Mouse (Mus musculus) heart, embryonic 16.5 days (tissue): ENCODE data around the gene Kiss1r. TPM values are rescaled to one million over a fixed set of nuclear protein-coding genes. Genes with fewer than 3 reads are reported as not detected.

Source experiments
- ATAC-seq: fragments of 200-750 bp; cut with Nextera tagmentation; replicated peaks from 2 replicates; pipeline ENCODE4 v1.8.0; 2017; ENCODE audit warnings: moderate number of reproducible peaks; ENCODE audit not compliant: insufficient read depth, low FRiP score; ENCODE audit errors: extremely low read depth
- H3K27ac ChIP-seq: fragments of 300-500 bp; sonication (generic); 2 replicates; pipeline ENCODE4 v1.5.1; 2014; ENCODE audit warnings: mild to moderate bottlenecking, low read length, control low read depth, moderate library complexity
- H3K27me3 ChIP-seq: fragments of 300-500 bp; sonication (generic); 2 replicates; pipeline ENCODE4 v1.6.1; 2014; ENCODE audit warnings: low read length, mixed read lengths; ENCODE audit not compliant: control insufficient read depth, insufficient read depth
- H3K36me3 ChIP-seq: fragments of 300-500 bp; sonication (generic); 2 replicates; pipeline ENCODE4 v1.6.1; 2014; ENCODE audit not compliant: control insufficient read depth, insufficient read depth
- H3K4me1 ChIP-seq: fragments of 300-500 bp; sonication (generic); 2 replicates; pipeline ENCODE4 v1.6.1; 2014; ENCODE audit warnings: low read length, mixed read lengths; ENCODE audit not compliant: control insufficient read depth, insufficient read depth
- H3K4me2 ChIP-seq: fragments of 300-500 bp; sonication (generic); 2 replicates; pipeline ENCODE4 v1.6.1; 2014; ENCODE audit warnings: low read depth, mild to moderate bottlenecking, control low read depth, low read length
- H3K4me3 ChIP-seq: fragments of 300-500 bp; sonication (generic); 2 replicates; pipeline ENCODE4 v1.5.1; 2014; ENCODE audit warnings: mild to moderate bottlenecking, control low read depth, low read length
- H3K9ac ChIP-seq: fragments of 300-500 bp; sonication (generic); 2 replicates; pipeline ENCODE4 v1.6.1; 2014; ENCODE audit warnings: low read length, control low read depth
- H3K9me3 ChIP-seq: fragments of 300-500 bp; sonication (generic); replicated peaks from 2 replicates; pipeline ENCODE4 v1.6.1; 2016; ENCODE audit warnings: low read length; ENCODE audit not compliant: control insufficient read depth
- WGBS: fragments of 180-500 bp; shearing (Covaris S2); extraction: QIAGEN DNeasy Blood & Tissue Kit; methylation state at CpG from one replicate; pipeline ENCODE4 v1.1.7; 2014; 5-methylcytosine and 5-hydroxymethylcytosine counted together
- polyA plus RNA-seq: library from polyadenylated mRNA; unstranded; fragments of >200 nt; fragmentation: Nextera tagmentation; extraction: Ambion mirVana; gene quantifications from 2 replicates; pipeline ENCODE4 v1.2.1, GENCODE M21; 2015

The Kiss1r gene
- polyA plus RNA-seq, 1 experiment from 2014 or later: 0.64 TPM

DNA sequence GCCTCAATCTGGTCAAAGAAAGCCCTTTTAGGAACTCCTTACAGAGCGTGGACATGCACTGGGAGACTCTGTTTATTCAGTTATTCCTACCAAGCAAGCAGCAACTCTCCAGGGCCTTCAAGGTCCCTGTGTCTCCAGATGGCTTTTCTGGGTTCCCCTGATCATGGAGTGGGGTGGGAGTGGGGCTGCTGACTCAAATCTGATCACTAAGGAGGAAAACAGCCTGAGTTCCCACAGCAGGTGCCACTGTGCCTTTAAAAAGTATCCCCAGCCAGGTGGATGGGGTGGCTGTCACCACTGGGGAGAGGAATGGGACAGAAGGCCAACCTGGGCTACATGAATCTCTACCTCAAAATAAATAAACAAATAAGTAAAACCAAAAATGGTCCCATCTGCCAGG lies 26.2 kb downstream of the Kiss1r start:
- H3K4me1 ChIP-seq: peaks cover 24% of the 10 kb centered on the region
- no peak for ATAC-seq
- no peak overlapping the region for H3K4me3 ChIP-seq

DNA sequence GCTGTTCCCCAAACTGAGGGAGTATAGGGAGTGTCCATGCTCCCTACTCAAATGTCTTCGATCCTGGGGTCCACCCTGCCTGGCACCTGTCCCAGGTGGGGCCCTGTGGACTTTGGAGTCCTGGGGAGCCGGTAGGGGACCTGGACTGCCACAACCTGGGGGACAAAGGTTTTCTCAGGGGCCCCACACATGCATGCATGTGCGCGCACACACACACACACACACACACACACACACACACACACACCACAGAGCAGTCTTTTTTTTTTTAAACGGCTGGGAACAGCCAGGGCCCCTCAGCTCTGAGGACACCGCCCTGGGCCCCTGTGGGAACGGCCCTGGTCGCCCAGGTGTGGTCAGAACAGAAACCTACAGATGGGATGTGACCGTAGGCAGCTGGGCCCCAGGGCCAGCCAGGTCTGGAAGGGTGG lies 26.7 kb downstream of the Kiss1r start:
- Histone ChIP-seq H3K4me3 (no peak overlapping the region), H3K4me2 (no peak overlapping the region), H3K9me3 (no peaks in the 10 kb centered on the region), H3K27ac (no peak overlapping the region), H3K27me3 (no peaks in the 10 kb centered on the region), H3K36me3 (no peaks in the 10 kb centered on the region), H3K9ac (no peak overlapping the region), H3K4me1 (peaks cover 23% of the 10 kb centered on the region)
- 73% methylated on average over 9 of the region's 9 CpGs for WGBS
- ATAC-seq: no peak

More for the DNA sequence above, 26.2 kb downstream of the Kiss1r start:
- no peak overlapping the region for H3K9ac ChIP-seq
- WGBS: 96% methylated on average over 1 of the region's 1 CpGs
- no peaks in the 10 kb centered on the region for H3K9me3 ChIP-seq
- no peak overlapping the region for H3K27ac ChIP-seq
- H3K27me3 ChIP-seq: no peaks in the 10 kb centered on the region
- no peaks in the 10 kb centered on the region for H3K36me3 ChIP-seq
- H3K4me2 ChIP-seq: no peak overlapping the region

GRCm38 (mm10) chr10:79945507-79946234 lies 28.9 kb downstream of the Kiss1r start:
- H3K36me3 ChIP-seq: peaks cover 4% of the 10 kb centered on the region; the same call in 1 of the 2 replicates
- ATAC-seq: no peak
- H3K9me3 ChIP-seq: no peaks in the 10 kb centered on the region
- no peak overlapping the region for H3K4me3 ChIP-seq
- H3K4me1 ChIP-seq: peaks cover 13% of the 10 kb centered on the region
- 40% methylated on average over 16 of the region's 16 CpGs for WGBS
- H3K9ac ChIP-seq: 0 out of 2 replicates have a peak overlapping the region, but pooled peaks have one; percentile 5
- H3K27ac ChIP-seq: no peak overlapping the region
- H3K27me3 ChIP-seq: no peaks in the 10 kb centered on the region
- no peak overlapping the region for H3K4me2 ChIP-seq

DNA sequence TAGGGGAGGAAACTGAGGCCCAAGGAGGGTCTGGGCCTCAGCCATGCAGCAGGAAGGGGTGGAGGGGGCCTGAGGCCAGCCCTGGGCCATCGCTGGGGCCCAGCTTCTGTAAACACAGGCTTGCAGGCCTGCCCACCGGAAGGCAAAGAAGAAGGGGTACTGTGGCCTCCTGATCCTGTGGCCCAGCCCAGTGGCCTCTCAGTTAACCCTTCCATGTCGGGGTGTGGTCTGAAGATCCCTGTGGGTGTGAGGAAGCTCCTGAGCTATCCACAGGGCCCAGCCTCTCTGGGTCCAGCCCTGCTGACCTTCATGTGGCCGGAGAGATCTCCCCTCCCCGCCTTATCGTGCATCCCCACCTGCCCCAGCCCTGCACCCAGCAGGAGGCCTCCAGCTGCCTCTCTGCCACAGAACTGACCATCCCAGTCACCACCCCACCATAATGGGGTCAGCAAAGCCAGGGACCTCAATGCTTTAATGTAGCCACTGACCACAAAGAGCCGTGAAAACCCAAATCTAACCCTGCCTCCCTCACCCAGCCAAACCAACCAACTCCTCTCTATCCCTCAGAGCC lies 30.1 kb downstream of the Kiss1r start:
- no peak for ATAC-seq
- Histone ChIP-seq H3K9me3 (no peaks in the 10 kb centered on the region), H3K9ac (no peak overlapping the region), H3K4me1 (peaks cover 10% of the 10 kb centered on the region; the same call in 1 of the 2 replicates), H3K4me2 (no peak overlapping the region; the same call in 1 of the 2 replicates), H3K27me3 (no peaks in the 10 kb centered on the region), H3K36me3 (peaks cover 14% of the 10 kb centered on the region), H3K27ac (no peak overlapping the region), H3K4me3 (no peak overlapping the region)
- 35% methylated on average over 7 of the region's 7 CpGs for WGBS

DNA sequence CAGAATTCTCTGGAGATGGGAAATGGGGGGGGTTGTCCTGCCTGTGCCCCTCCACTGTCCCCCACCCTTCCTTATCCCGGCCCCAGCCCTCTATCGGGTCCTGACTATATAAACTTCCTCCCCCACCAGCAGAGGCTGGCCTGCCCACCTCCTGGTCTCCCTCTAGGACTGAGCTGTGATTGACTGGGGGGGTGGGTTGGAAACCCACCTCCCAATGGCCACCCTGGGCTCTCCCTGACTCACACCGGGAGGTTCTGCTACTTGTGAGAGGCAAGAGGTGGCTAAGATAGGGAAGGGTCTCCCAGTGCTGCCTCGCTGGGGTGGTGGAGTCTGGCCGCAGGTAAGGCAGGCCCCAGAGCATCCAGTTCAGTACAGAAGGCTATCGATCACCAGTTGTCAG lies 30.7 kb downstream of the Kiss1r start:
- Histone ChIP-seq H3K9me3 (no peaks in the 10 kb centered on the region), H3K27me3 (no peaks in the 10 kb centered on the region), H3K4me1 (peaks cover 10% of the 10 kb centered on the region; the same call in 1 of the 2 replicates), H3K4me3 (no peak overlapping the region), H3K27ac (no peak overlapping the region), H3K9ac (no peak overlapping the region), H3K4me2 (no peak overlapping the region), H3K36me3 (peaks cover 14% of the 10 kb centered on the region)
- WGBS: 76% methylated on average over 6 of the region's 6 CpGs
- ATAC-seq: no peak

DNA sequence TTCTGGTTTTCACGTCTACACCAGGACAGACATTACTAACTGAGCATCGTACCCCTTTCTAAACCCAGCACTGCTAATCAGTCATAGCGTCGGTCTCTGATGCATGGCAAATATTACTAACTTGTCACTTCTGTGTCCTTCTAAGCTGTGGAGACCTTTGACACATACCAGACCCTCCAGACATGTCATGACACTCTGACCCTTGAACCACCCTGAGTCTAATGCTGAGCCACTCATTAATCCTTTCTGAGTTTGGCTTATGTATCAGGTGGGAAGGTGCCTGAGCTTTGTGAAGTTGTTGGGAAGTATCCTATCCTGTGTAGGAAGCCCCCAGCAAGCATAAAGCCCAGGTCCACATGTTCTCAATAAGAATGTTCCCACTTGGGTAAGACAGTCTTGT lies 33.1 kb downstream of the Kiss1r start:
- Histone ChIP-seq H3K9me3 (no peaks in the 10 kb centered on the region), H3K4me3 (no peak overlapping the region), H3K4me2 (no peak overlapping the region), H3K27me3 (no peaks in the 10 kb centered on the region), H3K27ac (no peak overlapping the region), H3K9ac (no peak overlapping the region), H3K36me3 (peaks cover 14% of the 10 kb centered on the region), H3K4me1 (peaks cover 10% of the 10 kb centered on the region; the same call in 1 of the 2 replicates)
- WGBS: 68% methylated on average over 4 of the region's 4 CpGs
- ATAC-seq: no peak

DNA sequence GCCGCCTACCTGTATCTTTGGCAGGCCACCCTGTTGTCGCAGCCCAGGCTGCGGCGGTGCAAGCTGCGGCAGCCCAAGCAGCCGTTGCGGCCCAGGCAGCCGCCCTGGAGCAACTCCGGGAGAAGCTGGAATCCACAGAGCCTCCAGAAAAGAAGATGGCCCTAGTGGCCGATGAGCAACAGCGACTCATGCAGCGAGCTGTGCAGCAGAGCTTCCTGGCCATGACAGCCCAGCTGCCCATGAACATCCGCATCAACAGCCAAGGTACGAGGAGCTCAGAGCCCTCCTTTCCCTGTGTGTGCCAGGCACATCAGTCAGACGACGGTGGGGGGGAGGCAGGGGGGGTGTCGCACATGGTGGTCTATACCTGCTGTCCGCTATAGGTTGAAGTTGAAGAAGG lies 33.9 kb downstream of the Kiss1r start:
- Histone ChIP-seq H3K36me3 (peaks cover 14% of the 10 kb centered on the region), H3K9me3 (no peaks in the 10 kb centered on the region), H3K9ac (no peak overlapping the region), H3K4me1 (peaks cover 10% of the 10 kb centered on the region; the same call in 1 of the 2 replicates), H3K4me3 (no peak overlapping the region), H3K27me3 (no peaks in the 10 kb centered on the region), H3K27ac (no peak overlapping the region), H3K4me2 (no peak overlapping the region)
- 82% methylated on average over 18 of the region's 18 CpGs for WGBS
- no peak for ATAC-seq

GRCm38 (mm10) chr10:79953946-79954345 lies 37.2 kb downstream of the Kiss1r start:
- Histone ChIP-seq H3K9me3 (no peaks in the 10 kb centered on the region), H3K27ac (no peak overlapping the region), H3K9ac (no peak overlapping the region), H3K36me3 (peaks cover 14% of the 10 kb centered on the region), H3K4me3 (no peak overlapping the region), H3K27me3 (no peaks in the 10 kb centered on the region), H3K4me2 (no peak overlapping the region), H3K4me1 (no peaks in the 10 kb centered on the region)
- ATAC-seq: no peak
- WGBS: 84% methylated on average over 6 of the region's 6 CpGs

GRCm38 (mm10) chr10:79955691-79956090 lies 38.9 kb downstream of the Kiss1r start:
- Histone ChIP-seq H3K9ac (no peak overlapping the region), H3K27ac (no peak overlapping the region)

More at GRCm38 (mm10) chr10:79955691-79956090, 38.9 kb downstream of the Kiss1r start:
- no peak overlapping the region for H3K4me2 ChIP-seq
- ATAC-seq: no peak
- H3K4me1 ChIP-seq: peaks cover 2% of the 10 kb centered on the region
- 67% methylated on average over 9 of the region's 9 CpGs for WGBS
- no peaks in the 10 kb centered on the region for H3K27me3 ChIP-seq
- H3K36me3 ChIP-seq: peaks cover 9% of the 10 kb centered on the region
- H3K9me3 ChIP-seq: no peaks in the 10 kb centered on the region
- H3K4me3 ChIP-seq: no peak overlapping the region
